Mouse (Mus musculus) hindbrain, embryonic 16.5 days (tissue): ENCODE data around the gene Gm28043. TPM values are rescaled to one million over a fixed set of nuclear protein-coding genes. Genes with fewer than 3 reads are reported as not detected.

Source experiments
- ATAC-seq: fragments of 200-750 bp; cut with Nextera tagmentation; 2 replicates; pipeline ENCODE4 v1.8.0; 2017; ENCODE audit warnings: moderate TSS enrichment, moderate library complexity
- H3K27ac ChIP-seq: fragments of 300-500 bp; sonication (generic); 2 replicates; pipeline ENCODE4 v1.5.1; 2014; ENCODE audit warnings: low read depth, mild to moderate bottlenecking, control low read depth, low read length, moderate library complexity
- H3K27me3 ChIP-seq: fragments of 300-500 bp; sonication (generic); replicated peaks from 2 replicates; pipeline ENCODE4 v1.6.1; 2014; ENCODE audit warnings: low read length; ENCODE audit not compliant: control insufficient read depth, insufficient read depth
- H3K36me3 ChIP-seq: fragments of 300-500 bp; sonication (generic); 2 replicates; pipeline ENCODE4 v1.6.1; 2014; ENCODE audit warnings: mild to moderate bottlenecking, low read length, moderate library complexity, mixed read lengths; ENCODE audit not compliant: control insufficient read depth, insufficient read depth
- H3K4me1 ChIP-seq: fragments of 300-500 bp; sonication (generic); 2 replicates; pipeline ENCODE4 v1.6.1; 2014; ENCODE audit warnings: low read depth, low read length; ENCODE audit not compliant: control insufficient read depth, insufficient read depth
- H3K4me2 ChIP-seq: fragments of 300-500 bp; sonication (generic); 2 replicates; pipeline ENCODE4 v1.6.1; 2014; ENCODE audit warnings: mild to moderate bottlenecking, low read length, control low read depth, moderate library complexity
- H3K4me3 ChIP-seq: fragments of 300-500 bp; sonication (generic); 2 replicates; pipeline ENCODE4 v1.5.1; 2014; ENCODE audit warnings: mild to moderate bottlenecking, low read length, control low read depth, moderate library complexity
- H3K9ac ChIP-seq: fragments of 300-500 bp; sonication (generic); 2 replicates; pipeline ENCODE4 v1.6.1; 2014; ENCODE audit warnings: low read depth, mild to moderate bottlenecking, control low read depth, low read length, moderate library complexity
- H3K9me3 ChIP-seq: fragments of 300-500 bp; sonication (generic); 2 replicates; pipeline ENCODE4 v1.6.1; 2014; ENCODE audit warnings: mild to moderate bottlenecking, low read length, moderate library complexity; ENCODE audit not compliant: control insufficient read depth
- WGBS: fragments of 180-500 bp; shearing (Covaris S2); extraction: QIAGEN DNeasy Blood & Tissue Kit; methylation state at CpG from one replicate; pipeline ENCODE4 v1.1.7; 2014; 5-methylcytosine and 5-hydroxymethylcytosine counted together
- polyA plus RNA-seq: library from polyadenylated mRNA; unstranded; fragments of >200 nt; fragmentation: Nextera tagmentation; extraction: Ambion mirVana; gene quantifications from 2 replicates; pipeline ENCODE4 v1.2.1, GENCODE M21; 2015

The Gm28043 gene
- polyA plus RNA-seq, 1 experiment from 2014 or later = 2.3 TPM

- H3K4me2 ChIP-seq = peak overlapping the region; percentile 92
- H3K9me3 ChIP-seq = no peaks in the 10 kb centered on the region
- peaks cover 25% of the 10 kb centered on the region for H3K4me1 ChIP-seq
- H3K36me3 ChIP-seq = no peaks in the 10 kb centered on the region
- peak overlapping the region; percentile 92 for H3K27ac ChIP-seq
- peak; percentile 22 for ATAC-seq
- peak overlapping the region; percentile 97 for H3K4me3 ChIP-seq
- H3K27me3 ChIP-seq = no peaks in the 10 kb centered on the region
- WGBS = under 1% methylated on average over 27 of the region's 43 CpGs
- peak overlapping the region; percentile 99 for H3K9ac ChIP-seq
These were observed 412 bp downstream of the Gm28043 start for GRCm38 (mm10) chr17:29615024-29615551.

GRCm38 (mm10) chr17:29615616-29616015, 940 bp downstream of the Gm28043 start:
- Histone ChIP-seq H3K4me1 (peaks cover 25% of the 10 kb centered on the region), H3K27me3 (no peaks in the 10 kb centered on the region), H3K4me2 (peak overlapping the region; percentile 92), H3K4me3 (peak overlapping the region; percentile 97), H3K9ac (peak overlapping the region; percentile 99), H3K9me3 (no peaks in the 10 kb centered on the region), H3K27ac (peak overlapping the region; percentile 92), H3K36me3 (no peaks in the 10 kb centered on the region)
- ATAC-seq = no peak
- 3% methylated on average over 4 of the region's 4 CpGs for WGBS

- H3K27ac ChIP-seq = no peak overlapping the region
- no peaks in the 10 kb centered on the region for H3K27me3 ChIP-seq
- WGBS = 88% methylated on average over 3 of the region's 3 CpGs
- H3K4me3 ChIP-seq = no peak overlapping the region
- H3K4me2 ChIP-seq = no peak overlapping the region
- H3K4me1 ChIP-seq = peaks cover 23% of the 10 kb centered on the region
- no peak overlapping the region for H3K9ac ChIP-seq
- H3K9me3 ChIP-seq = no peaks in the 10 kb centered on the region
- H3K36me3 ChIP-seq = peaks cover 10% of the 10 kb centered on the region
- ATAC-seq = no peak
These were observed 4.6 kb downstream of the Gm28043 start for GRCm38 (mm10) chr17:29619231-29619630.

GRCm38 (mm10) chr17:29623488-29623887, 8.8 kb downstream of the Gm28043 start:
- peaks cover 39% of the 10 kb centered on the region for H3K36me3 ChIP-seq
- no peak overlapping the region for H3K27ac ChIP-seq
- H3K4me1 ChIP-seq = no peaks in the 10 kb centered on the region
- H3K9ac ChIP-seq = no peak overlapping the region
- H3K4me3 ChIP-seq = no peak overlapping the region
- H3K9me3 ChIP-seq = no peaks in the 10 kb centered on the region
- H3K4me2 ChIP-seq = no peak overlapping the region
- ATAC-seq = no peak
- no peaks in the 10 kb centered on the region for H3K27me3 ChIP-seq
- WGBS = 99% methylated on average over 8 of the region's 8 CpGs

DNA sequence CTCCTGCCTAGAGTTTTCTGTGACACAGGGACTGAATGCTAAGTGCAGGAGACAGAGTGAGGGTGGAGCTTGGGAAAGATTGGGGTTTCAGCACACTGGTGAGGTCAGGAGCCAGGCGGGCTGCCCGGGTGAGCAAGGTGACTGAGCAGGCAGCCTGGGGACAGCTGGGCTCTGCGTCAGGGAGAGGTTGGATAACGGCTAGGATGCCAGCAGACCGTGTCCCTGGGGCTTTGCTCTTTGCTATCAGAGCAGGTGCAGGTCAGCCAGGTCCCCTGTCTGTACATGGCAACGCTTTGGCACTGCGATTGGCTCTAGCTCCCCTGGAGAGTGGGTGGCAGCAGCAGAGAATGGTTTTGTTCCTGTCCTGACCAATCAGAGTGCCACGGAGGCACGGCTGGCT, 12.6 kb downstream of the Gm28043 start:
- no peaks in the 10 kb centered on the region; the same call in 1 of the 2 replicates for H3K4me1 ChIP-seq
- H3K27me3 ChIP-seq = no peaks in the 10 kb centered on the region
- no peak overlapping the region for H3K9ac ChIP-seq
- peaks cover 57% of the 10 kb centered on the region for H3K36me3 ChIP-seq
- no peak overlapping the region for H3K4me3 ChIP-seq
- no peak overlapping the region for H3K27ac ChIP-seq
- no peak for ATAC-seq
- H3K9me3 ChIP-seq = no peaks in the 10 kb centered on the region
- H3K4me2 ChIP-seq = no peak overlapping the region
- 92% methylated on average over 9 of the region's 9 CpGs for WGBS

GRCm38 (mm10) chr17:29628946-29629345, 14.3 kb downstream of the Gm28043 start:
- H3K4me2 ChIP-seq = no peak overlapping the region
- H3K4me3 ChIP-seq = no peak overlapping the region
- H3K4me1 ChIP-seq = no peaks in the 10 kb centered on the region; the same call in 1 of the 2 replicates
- no peaks in the 10 kb centered on the region for H3K27me3 ChIP-seq
- H3K9me3 ChIP-seq = no peaks in the 10 kb centered on the region
- 0 out of 2 replicates have a peak, but pooled peaks have one; percentile 37 for ATAC-seq
- WGBS = 83% methylated on average over 5 of the region's 5 CpGs
- peaks cover 52% of the 10 kb centered on the region for H3K36me3 ChIP-seq
- no peak overlapping the region for H3K9ac ChIP-seq
- no peak overlapping the region; the same call in 1 of the 2 replicates for H3K27ac ChIP-seq

- ATAC-seq = no peak
- Histone ChIP-seq H3K9me3 (no peaks in the 10 kb centered on the region), H3K4me1 (no peaks in the 10 kb centered on the region; the same call in 1 of the 2 replicates), H3K4me2 (no peak overlapping the region), H3K9ac (no peak overlapping the region), H3K36me3 (peaks cover 53% of the 10 kb centered on the region), H3K4me3 (no peak overlapping the region), H3K27me3 (no peaks in the 10 kb centered on the region), H3K27ac (no peak overlapping the region)
- 94% methylated on average over 5 of the region's 5 CpGs for WGBS
These were observed 14.9 kb downstream of the Gm28043 start for GRCm38 (mm10) chr17:29629620-29630019.

DNA sequence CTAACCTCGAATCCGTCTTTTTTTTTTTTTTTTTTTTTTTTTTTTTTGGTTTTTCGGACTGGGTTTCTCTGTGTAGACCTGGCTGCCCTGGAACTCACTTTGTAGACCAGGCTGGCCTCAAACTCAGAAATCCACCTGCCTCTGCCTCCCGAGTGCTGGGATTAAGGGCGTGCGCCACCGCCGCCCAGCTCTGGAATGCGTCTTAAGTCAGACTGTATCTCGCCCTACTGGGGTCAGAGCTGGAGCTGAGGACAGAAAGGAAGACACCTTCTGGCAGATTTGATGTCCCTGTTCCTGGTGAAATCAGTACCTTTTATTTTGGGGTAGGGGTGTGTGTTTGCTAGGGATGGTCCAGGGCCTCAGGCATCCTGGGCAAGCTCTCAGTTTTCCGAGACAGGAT, 17.6 kb downstream of the Gm28043 start:
- Histone ChIP-seq H3K4me3 (no peak overlapping the region), H3K9me3 (no peaks in the 10 kb centered on the region), H3K4me2 (no peak overlapping the region), H3K9ac (no peak overlapping the region), H3K27me3 (no peaks in the 10 kb centered on the region), H3K36me3 (peaks cover 46% of the 10 kb centered on the region), H3K4me1 (no peaks in the 10 kb centered on the region; the same call in 1 of the 2 replicates), H3K27ac (no peak overlapping the region)
- WGBS = 95% methylated on average over 11 of the region's 11 CpGs
- no peak for ATAC-seq

- Histone ChIP-seq H3K4me2 (no peak overlapping the region), H3K27ac (no peak overlapping the region), H3K4me1 (no peaks in the 10 kb centered on the region), H3K4me3 (no peak overlapping the region), H3K9ac (no peak overlapping the region), H3K9me3 (no peaks in the 10 kb centered on the region), H3K27me3 (no peaks in the 10 kb centered on the region), H3K36me3 (peaks cover 28% of the 10 kb centered on the region)
- WGBS = 91% methylated on average over 8 of the region's 8 CpGs
- ATAC-seq = no peak
These were observed 20.8 kb downstream of the Gm28043 start for GRCm38 (mm10) chr17:29635492-29635891.
